Mouse (Mus musculus) cerebellum, adult 2 months (tissue): ENCODE measurements at regions not wholly inside any gene's neighbourhood (a gene's known extent, or its start where the extent isn't known, plus 50 kb on each side); places are given as distances from the start of the nearest gene placed in this dataset.

Source experiments
- CTCF ChIP-seq: fragments of 200-500 bp; IDR thresholded peaks from 2 replicates; pipeline ENCODE4 v1.5.1; 2011; ENCODE audit warnings: low read depth, mild to moderate bottlenecking, control low read depth, low read length, moderate library complexity, borderline replicate concordance; ENCODE audit not compliant: insufficient read depth
- POLR2A ChIP-seq: fragments of 200-500 bp; IDR thresholded peaks from 2 replicates; pipeline ENCODE4 v1.6.1; 2011; ENCODE audit warnings: low read length, control low read depth, borderline replicate concordance; ENCODE audit not compliant: insufficient read depth

DNA sequence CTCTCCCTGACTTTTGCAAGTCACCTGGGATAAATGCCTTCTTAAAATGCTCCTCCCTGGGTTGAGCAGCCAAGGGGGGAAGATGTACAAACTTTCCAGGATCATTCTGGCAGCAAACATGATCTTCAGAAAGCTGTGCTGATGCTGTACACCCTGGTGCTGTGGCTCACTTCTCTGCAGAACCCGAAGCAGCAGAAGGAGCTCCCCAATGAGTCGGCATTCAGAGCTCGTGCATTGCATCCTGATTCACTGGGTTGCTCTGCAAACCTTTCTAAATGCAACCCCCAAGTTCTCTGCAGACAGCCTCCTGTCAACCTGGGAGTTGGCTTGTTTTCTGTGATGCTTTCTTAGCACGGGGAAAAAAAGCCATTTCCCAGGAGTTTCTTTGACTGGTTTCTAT, 343.8 kb upstream of the Slc24a5 start:
- TF ChIP-seq CTCF (no peak), POLR2A (no peak)
